In genomic region chr8:47287201-47287621, GRCm38 (mm10) we compare ENCODE assay signal across 9 mouse cellular contexts.
A peak's percentile ranks its signal among the peaks of the same experiment; 100 is the strongest.
DNase-seq lines count a peak whose midpoint lies in the region; ATAC-seq and TF ChIP-seq lines count a peak whose summit lies in the region.
"Had no signal": no experiment of that assay in that cellular context is flagged by ENCODE, and none has a peak within 500 bp of the region (broad histone marks: within the 10 kb centered on the region; RNA-seq: fewer than 3 reads in every experiment).

No protein-coding gene starts in this region.

- peak; percentile 10; the same call in 1 of the 2 replicates for ATAC-seq in forebrain, embryonic 14.5 days
- ATAC-seq in neural tube, embryonic 11.5 days (ENCODE audit: insufficient read depth, low FRiP score, low TSS enrichment), result no peak

- peak overlapping the region; percentile 99 for H3K9ac ChIP-seq in forebrain, embryonic 14.5 days (ENCODE audit: low read length)
- H3K9ac ChIP-seq in neural tube, embryonic 11.5 days (ENCODE audit: low read length), result peak overlapping the region; percentile 99

- no peaks in the 10 kb centered on the region for H3K36me3 ChIP-seq in forebrain, embryonic 14.5 days (ENCODE audit: control insufficient read depth, insufficient read depth, low read length)
- H3K36me3 ChIP-seq in neural tube, embryonic 11.5 days (ENCODE audit: control insufficient read depth, insufficient read depth, low read length), result no peaks in the 10 kb centered on the region

- DNase-seq in gastrocnemius, adult 2 months, result no peak
- no peak for DNase-seq in gastrocnemius, adult 18-20 months (ENCODE audit: low spot score)
- peak; percentile 83 for DNase-seq in brain, embryonic 14.5 days (ENCODE audit: low read depth)
- peak; percentile 75 for DNase-seq in forebrain, embryonic 14.5 days (ENCODE audit: low spot score)
- DNase-seq in layer of hippocampus, postnatal 14 days (ENCODE audit: low spot score in 2 of 2), result peak; percentile 52 to 56
- DNase-seq in neural tube, embryonic 11.5 days (ENCODE audit: low spot score), result peak; percentile 55
- no peak for DNase-seq in urinary bladder, adult 18-20 months (ENCODE audit: low spot score in 2 of 2)
- no peak for DNase-seq in gastrocnemius, adult 8-10 months (ENCODE audit: low spot score in 2 of 2)

- peaks cover 37% of the 10 kb centered on the region for H3K4me1 ChIP-seq in forebrain, embryonic 14.5 days (ENCODE audit: control insufficient read depth, insufficient read depth, low read length)
- H3K4me1 ChIP-seq in neural tube, embryonic 11.5 days (ENCODE audit: control insufficient read depth, insufficient read depth, low read length), result peaks cover 35% of the 10 kb centered on the region

- peak overlapping the region; percentile 95 for H3K4me3 ChIP-seq in gastrocnemius, adult 2 months
- peak overlapping the region; percentile 91 for H3K4me3 ChIP-seq in forebrain, embryonic 14.5 days (ENCODE audit: low read depth, low read length)
- H3K4me3 ChIP-seq in neural tube, embryonic 11.5 days (ENCODE audit: low read depth, low read length), result peak overlapping the region; percentile 94
- H3K4me3 ChIP-seq: erythroblast, embryonic 14.5 days had no signal

- under 1% methylated on average over 16 of the region's 16 CpGs for WGBS in forebrain, embryonic 14.5 days
- WGBS in neural tube, embryonic 11.5 days, result under 1% methylated on average over 16 of the region's 16 CpGs

- no peaks in the 10 kb centered on the region for H3K9me3 ChIP-seq in forebrain, embryonic 14.5 days (replicated peaks; ENCODE audit: control insufficient read depth, low read length)
- H3K9me3 ChIP-seq in neural tube, embryonic 11.5 days (ENCODE audit: control insufficient read depth, low read length), result no peaks in the 10 kb centered on the region

- peak overlapping the region; percentile 88; the same call in 1 of the 2 replicates for H3K27ac ChIP-seq in gastrocnemius, adult 2 months
- H3K27ac ChIP-seq in forebrain, embryonic 14.5 days (ENCODE audit: low read depth, low read length), result peak overlapping the region; percentile 99
- peak overlapping the region; percentile 98 for H3K27ac ChIP-seq in neural tube, embryonic 11.5 days (ENCODE audit: low read depth, low read length)

- no peak for TF ChIP-seq CTCF in gastrocnemius, adult 2 months (IDR thresholded peaks at IDR 0.05)
- no peak for TF ChIP-seq CTCF in brain, embryonic 14.5 days (IDR thresholded peaks at IDR 0.05; ENCODE audit: borderline replicate concordance, extremely low read depth, insufficient read depth, insufficient read length)

- H3K27me3 ChIP-seq in forebrain, embryonic 14.5 days (replicated peaks; ENCODE audit: control insufficient read depth, insufficient read depth, low read length), result no peaks in the 10 kb centered on the region
- H3K27me3 ChIP-seq in neural tube, embryonic 11.5 days (ENCODE audit: control insufficient read depth, insufficient read depth, low read length), result no peaks in the 10 kb centered on the region

- H3K4me2 ChIP-seq in forebrain, embryonic 14.5 days (ENCODE audit: low read length), result peak overlapping the region; percentile 80
- peak overlapping the region; percentile 81 for H3K4me2 ChIP-seq in neural tube, embryonic 11.5 days (ENCODE audit: low read depth)

- intact Hi-C loops in gastrocnemius, adult 2 months (cut with DNase I), result no loop called here

- 0 out of 2 replicates have a peak, but pooled peaks have one; percentile 3 for TF ChIP-seq POLR2A in brain, embryonic 14.5 days (IDR thresholded peaks at IDR 0.05; ENCODE audit: borderline replicate concordance, extremely low read depth, insufficient read depth, insufficient read length, poor library complexity, severe bottlenecking)

Comparison
In these comparisons a context has a peak if more than half of its experiments do, and no peak if none do; other contexts are left out.
1. DNase-seq: peak in brain, embryonic 14.5 days (single experiment), forebrain, embryonic 14.5 days (single experiment), layer of hippocampus, postnatal 14 days (2 of 2) and neural tube, embryonic 11.5 days (single experiment); none in gastrocnemius, adult 2 months (single experiment), gastrocnemius, adult 18-20 months (single experiment), urinary bladder, adult 18-20 months (0 of 2) and gastrocnemius, adult 8-10 months (0 of 2).
2. Peak in every context shown above with its lines, with median percentiles within 50 percentile points of each other: H3K27ac ChIP-seq and H3K4me3 ChIP-seq.